Mouse (Mus musculus): ENCODE measurements around the gene Dvl1. TPM values are rescaled to one million over a fixed set of nuclear protein-coding genes. Genes with fewer than 3 reads are reported as not detected.

Dvl1 gene
- polyA plus RNA-seq (2021; fragmentation: Nextera tagmentation): 5.4 and 6.3 TPM in 2 replicates
- long read RNA-seq, experiment 1, partial matches to known transcripts: 44 of 54 reads
- long read RNA-seq, experiment 1, other reads (novel, unspliced or antisense): 8 of 54 reads
- long read RNA-seq, experiment 2, partial matches to known transcripts: 12 of 13 reads
- long read RNA-seq, experiment 2, other reads (novel, unspliced or antisense): 1 of 13 reads

DNA sequence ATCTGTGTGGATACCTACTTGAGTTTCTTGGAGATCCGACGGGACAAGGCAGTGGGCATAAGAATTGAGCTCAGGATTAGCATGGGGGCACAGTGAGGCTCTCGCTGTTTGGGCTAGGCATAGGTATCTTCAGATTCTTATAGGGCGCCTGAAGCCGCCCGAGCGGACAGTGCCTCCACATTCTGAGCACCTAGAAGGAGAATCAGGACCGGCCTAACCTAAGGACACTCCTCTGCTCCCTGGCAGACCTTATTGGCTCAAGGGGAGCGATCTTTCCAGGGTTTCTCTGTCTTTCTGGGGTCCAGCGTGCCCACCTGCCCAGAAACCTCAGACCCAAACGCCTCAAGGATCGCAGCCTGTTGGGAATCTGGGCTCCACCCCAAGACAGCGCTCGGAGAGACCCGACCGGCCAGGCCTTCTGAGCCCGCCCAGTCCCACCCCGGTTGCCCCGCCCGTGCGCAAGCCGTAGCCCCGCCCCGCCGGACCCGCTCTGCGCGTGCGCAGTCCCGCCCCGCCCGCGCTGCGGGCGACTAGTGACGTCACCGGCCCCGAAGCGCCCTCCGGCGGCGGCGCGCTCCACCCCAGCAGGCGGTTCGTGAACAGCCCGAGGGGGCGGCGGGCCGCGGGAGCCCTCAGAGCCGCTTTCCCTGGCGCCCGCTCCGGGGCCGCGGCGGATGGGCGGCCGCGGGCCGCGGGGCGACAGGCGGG is at the start of gene Dvl1:
TSS of gene Dvl1 (plus strand) at position 532 of the 708 bp plus-strand sequence.

GRCm38 (mm10) chr4:155802741-155803339 is 44.4 kb upstream of the Dvl1 start, which contains the start of gene Mrpl20:
Gene Mrpl20, plus strand, starts transcription at chr4:155802878.

DNA sequence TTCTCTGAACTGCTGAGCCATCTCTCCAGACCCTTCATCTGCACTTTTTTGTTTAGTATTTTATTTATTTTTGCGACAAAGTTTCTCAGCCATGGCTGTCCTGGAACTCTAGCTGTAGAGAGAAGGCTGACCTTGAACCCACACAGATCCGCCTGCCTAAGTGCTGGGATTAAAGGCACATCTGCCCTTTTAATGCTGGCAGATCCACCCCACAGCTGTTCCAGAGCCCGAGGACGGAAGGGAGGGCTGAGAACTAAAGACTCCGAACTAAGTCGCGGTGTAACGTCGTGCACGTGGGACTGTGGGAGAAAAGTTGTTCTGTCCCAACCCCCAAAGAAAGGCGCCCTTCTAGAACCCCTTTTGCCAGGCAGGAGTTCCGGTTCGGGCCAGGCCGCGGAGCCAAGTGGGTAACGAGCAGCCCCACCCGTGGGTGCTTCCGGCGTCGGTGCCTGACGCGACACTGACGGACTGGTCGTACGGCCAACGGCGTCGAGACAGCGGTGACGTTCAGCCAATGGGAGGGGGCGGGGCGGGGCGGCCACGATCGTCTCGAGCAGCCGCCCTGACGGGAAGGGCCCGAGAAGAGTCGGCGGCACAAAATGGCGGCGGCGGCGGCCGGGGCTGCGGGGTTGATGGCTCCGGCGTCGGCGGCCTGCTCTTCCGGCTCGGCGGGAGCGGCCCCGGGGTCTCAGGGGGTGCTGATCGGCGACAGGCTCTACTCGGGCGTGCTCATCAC is 35.1 kb upstream of the Dvl1 start, which contains the start of gene Ccnl2:
TSS of gene Ccnl2 (plus strand) at position 561 of the 736 bp plus-strand sequence.

GRCm38 (mm10) chr4:155831205-155831766 is 15.9 kb upstream of the Dvl1 start, which contains the start of gene Aurkaip1:
Gene Aurkaip1, plus strand, starts transcription at chr4:155831272.

GRCm38 (mm10) chr4:155839483-155839910 is 7.7 kb upstream of the Dvl1 start, which contains the start of gene Mxra8:
Gene Mxra8, plus strand, starts transcription at chr4:155839680.

DNA sequence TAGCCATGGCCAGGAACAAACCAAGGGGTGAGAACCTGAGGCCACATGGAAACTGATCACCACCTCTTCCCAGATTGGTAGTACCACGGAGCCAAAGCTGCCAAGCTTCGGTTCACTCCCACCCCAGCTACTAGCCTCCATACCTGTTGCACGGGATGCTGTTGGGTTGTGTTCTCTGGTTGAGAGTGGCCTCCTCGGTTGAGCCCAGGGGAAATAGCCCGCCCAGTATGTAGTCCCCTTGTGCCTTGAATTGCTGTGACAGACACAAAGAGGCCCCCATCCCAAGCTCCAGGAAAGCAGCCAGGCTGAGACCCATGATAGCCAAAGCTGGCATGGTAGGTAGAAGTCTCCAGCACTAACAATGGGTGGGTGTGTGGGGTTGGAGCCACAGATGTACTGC is 15.8 kb downstream of the Dvl1 start, which contains the start of gene Tas1r3:
TSS of gene Tas1r3 (minus strand) at position 362 of the 400 bp plus-strand sequence.

DNA sequence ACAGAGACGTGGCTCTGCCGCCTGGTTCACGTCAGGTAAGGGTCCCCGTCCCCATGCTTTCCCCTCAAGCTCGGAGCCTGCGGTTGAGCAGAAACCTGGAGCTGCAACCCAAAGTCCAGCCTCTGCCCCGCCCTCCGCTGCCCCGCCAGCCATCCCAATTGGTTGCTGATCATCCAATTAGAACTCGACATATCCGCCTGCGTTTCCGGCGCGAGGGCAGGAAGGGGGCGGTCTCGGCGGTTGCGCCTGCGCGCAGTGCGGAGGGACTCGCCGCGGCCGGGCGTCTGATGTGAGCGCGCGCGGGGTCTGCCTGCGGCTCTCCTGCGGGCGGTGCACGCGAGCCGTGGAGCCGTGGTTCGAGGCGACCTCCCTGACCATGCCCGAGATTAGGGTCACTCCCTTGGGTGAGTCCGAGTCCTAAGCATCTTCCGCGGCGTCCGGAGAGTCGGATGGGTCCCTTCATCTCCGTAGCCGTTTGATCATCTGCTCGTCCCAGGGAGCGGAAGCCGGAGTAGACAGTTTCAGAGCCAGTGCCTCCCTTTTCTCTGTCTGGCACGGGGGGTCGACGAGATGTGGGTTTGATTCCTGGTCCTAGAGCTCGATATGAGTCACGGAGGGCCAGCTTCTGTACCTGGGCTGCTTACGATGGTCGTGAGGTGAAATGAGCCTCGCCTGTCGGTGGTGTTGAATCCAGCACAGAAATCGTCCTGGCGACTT is 22.3 kb downstream of the Dvl1 start, which contains the start of the genes Cptp and Ints11:
TSS of gene Cptp (minus strand) at position 124 of the 717 bp plus-strand sequence.
TSS of gene Ints11 (plus strand) at position 230 of the 717 bp plus-strand sequence.

GRCm38 (mm10) chr4:155891551-155892001 is 44.4 kb downstream of the Dvl1 start, which contains the start of the genes Pusl1 and Acap3:
Gene Pusl1, minus strand, starts transcription at chr4:155891781.
Gene Acap3, plus strand, starts transcription at chr4:155891822.

Other genes with a start within 250 kb of the Dvl1 start
- gene Slc35e2, start 246.0 kb upstream of the Dvl1 start, polyA plus RNA-seq (2021; fragmentation: Nextera tagmentation): 25.0 and 31.7 TPM in 2 replicates
- 42.7 and 48.3 TPM in 2 replicates for gene Cdk11b, start 222.5 kb upstream of the Dvl1 start, polyA plus RNA-seq (2021; fragmentation: Nextera tagmentation)
- not detected in 2 replicates for gene Gm10563, start 202.0 kb upstream of the Dvl1 start, polyA plus RNA-seq (2021; fragmentation: Nextera tagmentation)
- gene Mmp23, start 194.0 kb upstream of the Dvl1 start, polyA plus RNA-seq (2021; fragmentation: Nextera tagmentation): 0.69 and 1.4 TPM in 2 replicates
- 19.7 and 26.1 TPM in 2 replicates for gene Mib2, start 178.2 kb upstream of the Dvl1 start, polyA plus RNA-seq (2021; fragmentation: Nextera tagmentation)
- gene Fndc10, start 153.1 kb upstream of the Dvl1 start, polyA plus RNA-seq (2021; fragmentation: Nextera tagmentation): 11.4 and 23.4 TPM in 2 replicates
- 228 and 240 TPM in 2 replicates for gene Ssu72, start 142.6 kb upstream of the Dvl1 start, polyA plus RNA-seq (2021; fragmentation: Nextera tagmentation)
- 3.6 and 7.2 TPM in 2 replicates for gene Tmem240, start 112.6 kb upstream of the Dvl1 start, polyA plus RNA-seq (2021; fragmentation: Nextera tagmentation)
- gene Atad3a, start 86.3 kb upstream of the Dvl1 start, polyA plus RNA-seq (2021; fragmentation: Nextera tagmentation): 25.7 TPM in 2 replicates
- gene Vwa1, start 72.7 kb upstream of the Dvl1 start, polyA plus RNA-seq (2021; fragmentation: Nextera tagmentation): 15.1 and 16.2 TPM in 2 replicates
- 10.4 and 10.7 TPM in 2 replicates for gene Tmem88b, start 61.5 kb upstream of the Dvl1 start, polyA plus RNA-seq (2021; fragmentation: Nextera tagmentation)
- not detected in 2 replicates for gene Ankrd65, start 57.0 kb upstream of the Dvl1 start, polyA plus RNA-seq (2021; fragmentation: Nextera tagmentation)
- 391 and 409 TPM in 2 replicates for gene Mrpl20, start 44.5 kb upstream of the Dvl1 start, polyA plus RNA-seq (2021; fragmentation: Nextera tagmentation)
- gene Ccnl2, start 34.9 kb upstream of the Dvl1 start, polyA plus RNA-seq (2021; fragmentation: Nextera tagmentation): 19.6 and 23.2 TPM in 2 replicates
- gene Aurkaip1, start 16.1 kb upstream of the Dvl1 start, polyA plus RNA-seq (2021; fragmentation: Nextera tagmentation): 248 and 249 TPM in 2 replicates
- gene Mxra8, start 7.7 kb upstream of the Dvl1 start, polyA plus RNA-seq (2021; fragmentation: Nextera tagmentation): 5.9 and 6.5 TPM in 2 replicates
- 0.12 and 0.13 TPM in 2 replicates for gene Tas1r3, start 16.0 kb downstream of the Dvl1 start, polyA plus RNA-seq (2021; fragmentation: Nextera tagmentation)
- gene Cptp, start 22.0 kb downstream of the Dvl1 start, polyA plus RNA-seq (2021; fragmentation: Nextera tagmentation): 13.1 and 21.5 TPM in 2 replicates
- 31.0 and 41.2 TPM in 2 replicates for gene Ints11, start 22.1 kb downstream of the Dvl1 start, polyA plus RNA-seq (2021; fragmentation: Nextera tagmentation)
- 54.5 and 56.4 TPM in 2 replicates for gene Pusl1, start 44.4 kb downstream of the Dvl1 start, polyA plus RNA-seq (2021; fragmentation: Nextera tagmentation)
- gene Acap3, start 44.4 kb downstream of the Dvl1 start, polyA plus RNA-seq (2021; fragmentation: Nextera tagmentation): 19.6 and 35.6 TPM in 2 replicates
- 30.5 and 85.4 TPM in 2 replicates for gene Ube2j2, start 96.4 kb downstream of the Dvl1 start, polyA plus RNA-seq (2021; fragmentation: Nextera tagmentation)
- gene C1qtnf12, start 114.9 kb downstream of the Dvl1 start, polyA plus RNA-seq (2021; fragmentation: Nextera tagmentation): 32.4 and 35.5 TPM in 2 replicates
- gene B3galt6, start 145.2 kb downstream of the Dvl1 start, polyA plus RNA-seq (2021; fragmentation: Nextera tagmentation): 21.1 and 25.1 TPM in 2 replicates
- 147 and 170 TPM in 2 replicates for gene Sdf4, start 145.5 kb downstream of the Dvl1 start, polyA plus RNA-seq (2021; fragmentation: Nextera tagmentation)
- 0.29 and 0.39 TPM in 2 replicates for gene Tnfrsf4, start 166.4 kb downstream of the Dvl1 start, polyA plus RNA-seq (2021; fragmentation: Nextera tagmentation)
- gene Tnfrsf18, start 178.8 kb downstream of the Dvl1 start, polyA plus RNA-seq (2021; fragmentation: Nextera tagmentation): 0.38 and 0.67 TPM in 2 replicates
- not detected in 2 replicates for gene Ttll10, start 212.0 kb downstream of the Dvl1 start, polyA plus RNA-seq (2021; fragmentation: Nextera tagmentation)

All from left cerebral cortex, adult 6 months (tissue).